Mouse (Mus musculus): Measurements from ENCODE around the gene Ino80.

Ino80 gene

GRCm38 (mm10) chr2:119323866-119324575 is 153.5 kb downstream of the Ino80 start:
- DNase-seq (ENCODE audit: low spot score), result no peak
